Mouse (Mus musculus) stomach, postnatal 0 days (tissue): ENCODE measurements around the gene Gtf2b.

Experiments
- CTCF ChIP-seq: IDR thresholded peaks from 2 replicates; pipeline ENCODE4 v1.5.1; 2016; ENCODE audit warnings: antibody characterized with exemption, low read depth, mild to moderate bottlenecking, moderate library complexity
- EP300 ChIP-seq: optimal IDR thresholded peaks from 2 replicates; pipeline ENCODE3; 2016; ENCODE audit warnings: antibody characterized with exemption

DNA sequence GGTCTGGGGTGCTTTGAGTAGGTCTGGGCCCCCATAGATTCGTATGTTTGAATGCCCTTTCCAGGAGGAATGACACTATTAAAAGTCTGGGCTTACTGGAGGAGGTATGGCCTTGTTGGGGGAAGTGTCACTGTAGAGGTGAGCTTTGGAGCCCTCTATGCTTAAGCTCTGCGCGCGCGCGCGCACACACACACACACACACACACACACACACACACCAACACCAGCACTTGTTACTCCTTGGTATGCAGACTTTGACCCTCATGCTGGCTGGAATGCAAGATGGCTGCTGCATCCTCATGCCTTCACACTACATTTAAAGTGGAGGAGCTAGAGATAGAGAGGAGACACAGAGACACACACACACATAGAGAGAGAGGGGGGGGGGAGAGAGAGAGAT is 17.2 kb upstream of the Gtf2b start:
- TF ChIP-seq CTCF (no peak), EP300 (no peak)
